Mouse (Mus musculus) heart, adult 10 weeks (tissue): ENCODE data around the gene Ncr1. TPM values are rescaled to one million over a fixed set of nuclear protein-coding genes. Genes with fewer than 3 reads are reported as not detected.

ENCODE experiments used
- polyA plus RNA-seq: library from polyadenylated mRNA; stranded (reverse); fragments of 350-450 nt; fragmentation: Illumina TruSeq; extraction: RNeasy Lipid Tissue Mini Kit (QIAGEN cat#74804); gene quantifications from one replicate; pipeline ENCODE4 v1.2.3, GENCODE M21; 2014; ENCODE audit warnings: low read depth, low replicate concordance

Gene Ncr1
- 0.42 TPM for polyA plus RNA-seq

DNA sequence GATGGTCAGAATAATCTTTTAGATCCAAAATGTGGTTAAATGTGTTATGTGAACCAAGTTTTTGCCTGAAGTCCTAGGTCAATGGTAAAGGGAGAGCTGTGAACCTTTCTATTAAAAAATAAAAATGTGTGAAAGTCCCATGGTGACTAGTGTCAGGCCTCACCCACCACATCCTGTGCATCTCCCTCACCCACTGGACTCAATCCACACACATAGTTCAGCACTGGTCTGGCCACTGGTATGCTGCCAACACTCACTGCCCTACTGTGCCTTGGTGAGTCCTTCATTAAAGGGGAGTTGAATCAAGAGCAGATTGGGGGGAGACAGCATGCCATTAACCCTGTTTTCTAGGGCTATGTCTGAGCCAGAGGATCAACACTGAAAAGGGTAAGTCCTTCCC is at the start of gene Ncr1:
TSS of gene Ncr1 (plus strand) at position 216 of the 400 bp plus-strand sequence.

Other genes starting within 250 kb of the Ncr1 start
- 1.2 TPM for gene Ttyh1, start 218.3 kb upstream of the Ncr1 start, polyA plus RNA-seq
- gene Leng8, start 200.7 kb upstream of the Ncr1 start, polyA plus RNA-seq = 111 TPM
- 3.7 TPM for gene Leng9, start 187.3 kb upstream of the Ncr1 start, polyA plus RNA-seq
- gene Cdc42ep5, start 172.9 kb upstream of the Ncr1 start, polyA plus RNA-seq = 6.4 TPM
- 1.3 TPM for gene Lilra5, start 100.0 kb upstream of the Ncr1 start, polyA plus RNA-seq
- gene Gp6, start 60.0 kb downstream of the Ncr1 start, polyA plus RNA-seq = not detected
- gene Rdh13, start 107.9 kb downstream of the Ncr1 start, polyA plus RNA-seq = 36.9 TPM
- gene Eps8l1, start 123.0 kb downstream of the Ncr1 start, polyA plus RNA-seq = 4.1 TPM
- 103 TPM for gene Ppp1r12c, start 164.0 kb downstream of the Ncr1 start, polyA plus RNA-seq
- gene Tnnt1, start 178.7 kb downstream of the Ncr1 start, polyA plus RNA-seq = 33.8 TPM
- gene Tnni3, start 186.5 kb downstream of the Ncr1 start, polyA plus RNA-seq = 10,656 TPM
- gene Dnaaf3, start 194.7 kb downstream of the Ncr1 start, polyA plus RNA-seq = 7.5 TPM
- 0.97 TPM for gene Syt5, start 209.8 kb downstream of the Ncr1 start, polyA plus RNA-seq